Mouse (Mus musculus) heart, adult 8-10 months (tissue): Measurements from ENCODE around the gene Cdhr3. TPM values are rescaled to one million over a fixed set of nuclear protein-coding genes. Genes with fewer than 3 reads are reported as not detected.
"Not testable (repeated sequence)": the region's sequence is repeated elsewhere in the genome, so short reads cannot be mapped to it uniquely, and the experiment has no call there.

Experiments
- DNase-seq: peaks from one replicate; pipeline ENCODE4 v3.0.0; 2022; ENCODE audit warnings: low spot score
- microRNA-seq: library from miRNA; unstranded; fragments of <30 nt; microRNA quantifications from one replicate; pipeline ENCODE4 v1.2.0, GENCODE M21; 2022
- total RNA-seq, 4 experiments: library from RNA; stranded (reverse); gene quantifications; 2 replicates each; pipeline ENCODE4 v1.2.4; 2022

Gene Cdhr3
- total RNA-seq, 4 experiments from 2014 or later, result 0.13 to 1.9 (median 0.37) TPM; not detected in 1

DNA sequence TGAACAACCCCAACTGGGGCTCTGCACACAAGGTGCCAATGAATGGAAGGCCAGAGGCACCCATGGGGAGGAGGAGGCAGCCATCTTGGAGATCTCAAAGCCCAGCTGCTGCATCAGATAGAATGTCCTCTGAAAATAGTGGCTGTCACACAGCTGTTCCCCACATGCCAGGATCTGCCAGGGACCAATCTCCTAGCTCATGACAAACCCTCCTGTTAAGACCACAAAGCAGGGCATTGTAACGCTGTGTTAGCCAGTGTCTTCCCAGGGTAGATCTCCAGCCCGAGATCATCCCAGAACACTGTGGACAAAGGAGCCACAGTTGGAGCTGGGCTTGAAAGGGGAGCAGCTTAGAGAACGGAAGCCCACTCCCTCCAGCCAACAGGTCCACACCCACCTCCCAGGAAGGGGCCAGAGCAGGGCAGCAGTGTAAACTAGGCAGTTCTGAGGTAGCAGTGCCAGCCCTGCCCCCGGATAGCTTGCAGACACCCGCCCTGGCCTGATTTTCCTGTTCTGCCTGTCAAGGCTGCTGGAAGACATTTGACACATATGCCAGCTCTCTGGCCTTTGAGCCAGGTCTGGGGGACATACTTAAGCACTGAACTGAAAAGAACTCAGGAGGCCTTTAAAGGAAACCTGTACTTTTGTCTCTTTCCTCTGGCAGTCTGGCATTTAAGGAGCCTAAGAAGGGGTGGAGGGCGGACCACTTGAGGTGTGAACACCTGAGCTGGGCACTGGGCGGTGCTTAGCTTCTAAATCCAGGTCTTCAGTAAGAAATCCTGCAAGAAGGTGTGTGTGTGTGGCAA is 84.2 kb downstream of the Cdhr3 start:
- DNase-seq, result no peak

- DNase-seq, result no peak
Observed at GRCm38 (mm10) chr12:33007176-33007575, 85.5 kb downstream of the Cdhr3 start.

- DNase-seq, result no peak
Observed at GRCm38 (mm10) chr12:33005858-33006257, 86.8 kb downstream of the Cdhr3 start.

GRCm38 (mm10) chr12:33003339-33003965 is 89.2 kb downstream of the Cdhr3 start:
- DNase-seq, result no peak

GRCm38 (mm10) chr12:33000402-33000801 is 92.3 kb downstream of the Cdhr3 start:
- no peak for DNase-seq

GRCm38 (mm10) chr12:32999778-33000177 is 92.9 kb downstream of the Cdhr3 start:
- DNase-seq, result not testable (repeated sequence)

GRCm38 (mm10) chr12:32998766-32999165 is 93.9 kb downstream of the Cdhr3 start:
- DNase-seq, result no peak

GRCm38 (mm10) chr12:32995081-32995834 is 97.4 kb downstream of the Cdhr3 start:
- peak; percentile 11 for DNase-seq

GRCm38 (mm10) chr12:32994081-32994480 is 98.6 kb downstream of the Cdhr3 start:
- DNase-seq, result no peak

DNA sequence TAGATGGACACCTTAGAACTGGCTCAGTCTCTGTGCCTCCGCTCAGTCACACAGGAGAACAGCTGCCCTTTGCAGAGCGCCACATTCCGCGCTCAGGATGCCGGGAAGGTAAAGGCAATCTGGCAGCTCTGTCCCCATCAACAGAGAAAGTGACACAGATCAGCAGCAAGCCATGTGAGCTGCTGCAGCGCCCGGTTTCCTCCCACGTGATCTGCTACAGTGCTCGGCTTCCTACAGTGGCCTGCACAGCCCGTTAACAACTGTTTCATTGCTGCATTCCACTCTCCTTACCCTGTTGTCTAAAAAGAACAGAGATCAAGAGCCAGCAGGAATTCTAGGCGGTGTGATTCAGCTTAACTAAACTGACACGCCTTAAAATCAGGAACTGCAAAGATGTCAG is 102.9 kb downstream of the Cdhr3 start:
- DNase-seq, result no peak

- no peak for DNase-seq
Observed at GRCm38 (mm10) chr12:32986284-32986683, 106.4 kb downstream of the Cdhr3 start.

Small RNAs within 50 kb of the gene (microRNA-seq; reads per million reads assigned to microRNA genes)
- not detected for gene Gm22904

Other genes starting within 250 kb of the Cdhr3 start
- gene Sypl, start 139.0 kb downstream of the Cdhr3 start, total RNA-seq, result 10 to 100 TPM; 77.2 to 85.1 (median 80.7) TPM
- 10 to 100 TPM; 20.2 to 22.4 (median 20.7) TPM for gene Atxn7l1, start 54.8 kb upstream of the Cdhr3 start, total RNA-seq